In the genomic region with DNA sequence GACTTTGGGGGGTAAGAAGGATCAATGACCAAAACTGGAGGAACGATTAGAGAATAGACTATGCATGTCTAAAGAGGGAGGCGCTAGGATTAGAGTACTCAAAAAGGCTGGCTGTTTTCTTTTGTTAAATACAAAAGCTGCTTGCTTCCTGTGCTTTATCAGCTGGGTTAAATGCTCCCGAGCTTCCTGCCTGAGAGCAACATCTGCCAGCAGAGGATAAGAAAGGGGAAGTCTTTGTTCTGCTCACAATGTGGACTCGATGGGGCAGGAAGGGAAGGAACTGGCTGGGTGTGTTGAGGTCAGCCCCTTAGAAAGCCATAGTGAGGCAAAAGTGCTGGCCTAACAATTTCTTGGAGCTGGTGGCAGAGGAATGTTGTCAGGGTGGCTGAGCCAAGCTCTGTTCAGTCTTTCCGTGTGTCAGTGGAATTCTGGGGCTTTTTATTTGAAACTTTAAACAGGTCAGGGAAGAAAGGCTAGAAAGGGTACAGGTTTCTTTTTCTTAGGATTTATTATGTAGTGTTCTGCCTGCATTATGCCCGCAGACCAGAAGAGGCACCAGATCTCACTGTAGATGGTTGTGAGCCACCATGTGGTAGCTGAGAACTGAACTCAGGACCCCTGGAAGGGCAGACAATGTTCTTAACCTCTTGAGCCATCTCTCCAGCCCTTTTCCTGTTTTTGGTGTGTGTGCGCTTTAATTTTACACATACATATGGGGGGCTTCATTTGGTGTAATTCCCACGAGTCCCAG, we compare ENCODE assay signal across 1 mouse cellular context.
A peak's percentile ranks its signal among the peaks of the same experiment; 100 is the strongest.
TF ChIP-seq lines count a peak whose summit lies in the region.

No protein-coding gene starts in this region.

TF ChIP-seq in MEL, 35 proteins besides CTCF, POLR2A, EP300 and RAD21 (continued from another document):
- TF ChIP-seq TCF12 (IDR thresholded peaks at IDR 0.05; ENCODE audit: low read depth, low read length) (peak; percentile 100), RCOR1 (IDR thresholded peaks at IDR 0.05; ENCODE audit: low read depth, low read length) (peak; percentile 98), ZNF384 (IDR thresholded peaks at IDR 0.05; ENCODE audit: low read depth, low read length) (peak; percentile 48; the same call in 1 of the 2 replicates), NRF1 (IDR thresholded peaks at IDR 0.05; ENCODE audit: insufficient read depth, low read depth, low read length, poor library complexity, severe bottlenecking) (no peak), MAZ (IDR thresholded peaks at IDR 0.05; ENCODE audit: low read depth, low read length) (peak; percentile 80; the same call in 1 of the 2 replicates), HCFC1 (IDR thresholded peaks at IDR 0.05; ENCODE audit: low read depth, low read length) (peak; percentile 64), ELF1 (IDR thresholded peaks at IDR 0.05; ENCODE audit: low read depth, low read length) (peak; percentile 83), ETS1 (IDR thresholded peaks at IDR 0.05; ENCODE audit: low read depth, low read length) (peak; percentile 100), GATA1 (IDR thresholded peaks at IDR 0.05; ENCODE audit: low read depth, low read length) (peak; percentile 100), ZKSCAN1 (IDR thresholded peaks at IDR 0.05; ENCODE audit: low read depth, low read length) (no peak)
